Mouse (Mus musculus): Measurements from ENCODE around the gene Tk1. TPM values are rescaled to one million over a fixed set of nuclear protein-coding genes. Genes with fewer than 3 reads are reported as not detected.

Gene Tk1
- total and polyA plus RNA-seq, 3 experiments = 172 to 188 TPM; not detected in 1

DNA sequence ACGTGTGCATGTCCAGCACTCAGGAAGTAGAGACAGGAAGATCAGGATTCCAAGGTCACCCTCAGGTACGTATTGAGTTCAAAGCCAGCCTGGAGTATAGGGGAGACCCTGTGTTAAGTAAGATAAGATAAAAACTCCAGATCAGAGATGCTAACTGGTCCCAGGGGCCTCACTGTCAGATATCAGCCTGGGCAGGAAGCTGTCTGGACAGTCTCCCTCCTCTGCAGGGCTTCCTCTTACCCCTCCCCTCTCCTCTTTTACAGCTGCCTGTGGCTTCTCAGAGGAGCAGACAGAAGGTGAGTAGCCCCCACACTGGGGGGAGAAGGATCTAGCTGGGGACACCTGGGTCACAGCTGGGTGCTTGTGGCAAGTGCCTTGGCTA lies 27.7 kb downstream of the Tk1 start:
- peaks cover 0 to 20% of the 10 kb centered on the region in 2 experiments; a peak in 2 of 4 replicates for H3K36me3 ChIP-seq (ENCODE audit: control insufficient read depth in 1 of 2, insufficient read depth in 2 of 2, low read length in 2 of 2)
- no peaks in the 10 kb centered on the region for H3K79me2 ChIP-seq (ENCODE audit: control insufficient read depth, insufficient read depth, low read length, poor library complexity)
- TF ChIP-seq ETS1 (IDR thresholded peaks at IDR 0.05; ENCODE audit: low read depth, low read length) = peak; percentile 38; the same call in 1 of the 2 replicates
- TF ChIP-seq TCF12 (IDR thresholded peaks at IDR 0.05; ENCODE audit: low read depth, low read length) = peak; percentile 67
- no peak for TF ChIP-seq RAD21 (IDR thresholded peaks at IDR 0.05; ENCODE audit: low read depth, low read length)
- TF ChIP-seq MAZ (IDR thresholded peaks at IDR 0.05; ENCODE audit: low read depth, low read length) = peak; percentile 82; the same call in 1 of the 2 replicates
- peak; percentile 53; the same call in 1 of the 2 replicates for TF ChIP-seq BHLHE40 (IDR thresholded peaks at IDR 0.05; ENCODE audit: borderline replicate concordance, low read depth, low read length)
- TF ChIP-seq MEF2A (IDR thresholded peaks at IDR 0.05; ENCODE audit: extremely low read depth, insufficient replicate concordance, low read depth, low read length, poor library complexity, severe bottlenecking) = no peak
- 0 out of 2 replicates have a peak, but pooled peaks have one; percentile 7 for TF ChIP-seq MYC (IDR thresholded peaks at IDR 0.05; ENCODE audit: low read depth, low read length)
- TF ChIP-seq RCOR1 (IDR thresholded peaks at IDR 0.05; ENCODE audit: low read depth, low read length) = no peak
- peak; percentile 67 to 77 for TF ChIP-seq EP300 (IDR thresholded peaks at IDR 0.05; ENCODE audit: low read depth in 1 of 2, low read length in 2 of 2)
- peak; percentile 38; the same call in 1 of the 2 replicates for TF ChIP-seq HCFC1 (IDR thresholded peaks at IDR 0.05; ENCODE audit: low read depth, low read length)
- TF ChIP-seq GATA1 (IDR thresholded peaks at IDR 0.05; ENCODE audit: low read depth, low read length) = peak; percentile 91
- TF ChIP-seq NRF1 (IDR thresholded peaks at IDR 0.05; ENCODE audit: insufficient read depth, low read depth, low read length, poor library complexity, severe bottlenecking) = no peak
- peak; percentile 20; the same call in 1 of the 2 replicates for TF ChIP-seq USF1 (IDR thresholded peaks at IDR 0.05; ENCODE audit: low read depth, low read length)
- peak; percentile 31; the same call in 1 of the 2 replicates for TF ChIP-seq TAL1 (IDR thresholded peaks at IDR 0.05; ENCODE audit: low read length)
- no peak for TF ChIP-seq E2F4 (IDR thresholded peaks at IDR 0.05; ENCODE audit: borderline replicate concordance, low read depth, low read length)
- peak; percentile 58 for DNase-seq (ENCODE audit: low read depth, low spot score)
- H3K27ac ChIP-seq (ENCODE audit: control insufficient read depth, low read depth, low read length) = peak overlapping the region; percentile 37
- H3K9me3 ChIP-seq (replicated peaks; ENCODE audit: insufficient read depth, low read length) = no peaks in the 10 kb centered on the region
- H3K9ac ChIP-seq (ENCODE audit: control insufficient read depth, low read depth, low read length, poor library complexity, severe bottlenecking) = peak overlapping the region; percentile 23; the same call in 1 of the 2 replicates
- no peaks in the 10 kb centered on the region for H3K27me3 ChIP-seq (ENCODE audit: control insufficient read depth in 1 of 2, insufficient read depth in 2 of 2, low read length in 2 of 2)
- peaks cover 11 to 27% of the 10 kb centered on the region in 2 experiments for H3K4me1 ChIP-seq (ENCODE audit: control insufficient read depth in 1 of 2, insufficient read depth in 2 of 2, low read length in 2 of 2)
- H3K4me3 ChIP-seq (ENCODE audit: control insufficient read depth in 1 of 2, insufficient read depth in 1 of 2, low read depth in 2 of 2, low read length in 2 of 2) = 0 out of 4 replicates have a peak overlapping the region, but pooled peaks of 1 of the 2 experiments have one; percentile 18

DNA sequence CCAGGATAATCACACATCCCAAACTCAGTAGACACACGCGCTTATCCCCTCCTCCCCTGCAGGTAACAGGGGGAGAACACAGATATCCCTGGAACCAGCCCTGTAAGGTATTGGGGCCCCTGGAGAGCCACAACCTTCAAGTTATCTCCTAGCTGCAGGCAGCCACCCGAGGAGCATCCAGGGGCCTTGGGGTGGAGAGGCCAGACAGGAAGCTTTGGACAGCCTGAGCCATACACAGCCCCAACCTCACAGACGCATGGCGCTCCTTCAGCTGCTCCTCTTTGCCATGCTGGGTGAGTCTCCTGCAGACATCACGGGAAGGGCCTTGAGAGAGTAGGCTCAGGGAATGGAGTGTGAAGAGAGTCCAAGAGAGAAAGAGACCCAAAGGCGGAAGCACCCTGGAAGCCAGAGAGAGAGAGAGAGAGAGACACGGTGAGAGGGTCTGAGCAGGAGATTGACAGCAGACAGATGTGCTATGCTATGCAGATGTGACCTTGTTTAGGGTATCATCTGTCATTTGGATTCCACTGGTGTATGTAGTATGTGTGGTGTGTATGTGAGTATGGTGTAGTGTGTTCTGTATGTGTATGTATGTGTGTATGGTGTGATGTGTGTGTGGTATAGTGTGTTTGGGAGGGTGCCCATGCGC lies 28.3 kb downstream of the Tk1 start, which contains the start of gene 6030468B19Rik:
6030468B19Rik (plus strand) TSS at position 150 of the 649 bp plus-strand sequence.
- H3K27ac ChIP-seq (ENCODE audit: control insufficient read depth, low read depth, low read length) = peak within 1 kb of the TSS; percentile 37
- H3K4me1 ChIP-seq (ENCODE audit: control insufficient read depth in 1 of 2, insufficient read depth in 2 of 2, low read length in 2 of 2) = peaks cover 11 to 27% of the 10 kb centered on the region in 2 experiments
- H3K36me3 ChIP-seq (ENCODE audit: control insufficient read depth in 1 of 2, insufficient read depth in 2 of 2, low read length in 2 of 2) = peaks cover 0 to 20% of the 10 kb centered on the region in 2 experiments; a peak in 2 of 4 replicates
- peak within 1 kb of the TSS; percentile 23 for H3K9ac ChIP-seq (ENCODE audit: control insufficient read depth, low read depth, low read length, poor library complexity, severe bottlenecking)
- no peaks in the 10 kb centered on the region for H3K27me3 ChIP-seq (ENCODE audit: control insufficient read depth in 1 of 2, insufficient read depth in 2 of 2, low read length in 2 of 2)
- DNase-seq (ENCODE audit: low read depth, low spot score) = peak; percentile 73
- TF ChIP-seq MAZ (IDR thresholded peaks at IDR 0.05; ENCODE audit: low read depth, low read length) (no peak), NELFE (IDR thresholded peaks at IDR 0.05; ENCODE audit: low read depth, low read length) (peak; percentile 39), TAL1 (IDR thresholded peaks at IDR 0.05; ENCODE audit: low read length) (peak; percentile 84), CTCF (IDR thresholded peaks at IDR 0.05 in 2 of 3, conservative IDR thresholded peaks at IDR 0.05 in 1 of 3; ENCODE audit: control insufficient read depth in 1 of 3, insufficient read depth in 1 of 3, low read depth in 2 of 3, low read length in 3 of 3, poor library complexity in 1 of 3, severe bottlenecking in 1 of 3) (no peak), GATA1 (IDR thresholded peaks at IDR 0.05; ENCODE audit: low read depth, low read length) (peak; percentile 41), EP300 (IDR thresholded peaks at IDR 0.05; ENCODE audit: low read depth in 1 of 2, low read length in 2 of 2) (peak; percentile 41 to 78), MYC (IDR thresholded peaks at IDR 0.05; ENCODE audit: low read depth, low read length) (peak; percentile 82; the same call in 1 of the 2 replicates), TCF12 (IDR thresholded peaks at IDR 0.05; ENCODE audit: low read depth, low read length) (peak; percentile 70), CHD2 (IDR thresholded peaks at IDR 0.05; ENCODE audit: low read length) (no peak), SMC3 (IDR thresholded peaks at IDR 0.05; ENCODE audit: low read depth, low read length) (no peak), MAX (IDR thresholded peaks at IDR 0.05; ENCODE audit: low read length) (peak; percentile 68; the same call in 1 of the 2 replicates), KAT2A (conservative IDR thresholded peaks at IDR 0.05; ENCODE audit: low read depth, low read length) (no peak), SIN3A (IDR thresholded peaks at IDR 0.05; ENCODE audit: low read length) (peak; percentile 34; the same call in 1 of the 2 replicates), POLR2A (IDR thresholded peaks at IDR 0.05; ENCODE audit: control insufficient read depth in 1 of 2, insufficient read depth in 1 of 2, low read depth in 1 of 2, low read length in 2 of 2, poor library complexity in 1 of 2) (peak in 1 of 2 experiments; percentile 19; a peak in 1 of 4 replicates), NRF1 (IDR thresholded peaks at IDR 0.05; ENCODE audit: insufficient read depth, low read depth, low read length, poor library complexity, severe bottlenecking) (peak; percentile 37; the same call in 1 of the 2 replicates), TBP (IDR thresholded peaks at IDR 0.05; ENCODE audit: low read depth, low read length) (0 out of 2 replicates have a peak, but pooled peaks have one; percentile 34), POLR2AphosphoS5 (IDR thresholded peaks at IDR 0.05; ENCODE audit: borderline replicate concordance, low read depth, low read length) (peak; percentile 52; the same call in 1 of the 2 replicates)
- H3K4me3 ChIP-seq (ENCODE audit: control insufficient read depth in 1 of 2, insufficient read depth in 1 of 2, low read depth in 2 of 2, low read length in 2 of 2) = peak within 1 kb of the TSS; percentile 17 to 18; a peak in 3 of 4 replicates
- H3K9me3 ChIP-seq (replicated peaks; ENCODE audit: insufficient read depth, low read length) = no peaks in the 10 kb centered on the region
- H3K79me2 ChIP-seq (ENCODE audit: control insufficient read depth, insufficient read depth, low read length, poor library complexity) = no peaks in the 10 kb centered on the region

All from MEL (cell line).